Mouse (Mus musculus) kidney, adult 18-20 months (tissue): Measurements from ENCODE around the gene Npy4r.

Experiments used
- DNase-seq: peaks from one replicate; pipeline ENCODE4 v3.0.0; 2021

Gene Npy4r

DNA sequence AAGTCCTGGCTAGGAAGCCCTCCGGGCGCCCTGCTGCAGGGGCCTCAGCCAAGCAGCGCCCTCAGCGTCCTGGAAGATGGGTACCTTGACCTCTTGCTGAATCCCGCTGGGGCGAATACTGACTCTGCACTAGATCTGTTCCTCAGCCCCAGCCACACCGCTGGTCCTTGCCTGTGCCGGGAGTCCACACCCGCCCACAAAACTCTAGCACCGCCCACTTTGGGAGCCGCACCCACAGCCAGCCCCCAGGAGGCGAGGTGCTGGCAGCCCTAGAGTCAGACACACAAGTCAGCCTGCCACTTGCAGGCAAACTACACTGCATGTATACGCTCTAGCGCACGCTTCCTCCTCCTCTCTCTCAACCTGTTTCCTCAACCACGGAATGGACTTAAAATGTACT lies at the start of gene Npy4r:
Gene Npy4r, minus strand, starts transcription at position 148 of the 400 bp plus-strand sequence.
- DNase-seq: peak; percentile 61

DNA sequence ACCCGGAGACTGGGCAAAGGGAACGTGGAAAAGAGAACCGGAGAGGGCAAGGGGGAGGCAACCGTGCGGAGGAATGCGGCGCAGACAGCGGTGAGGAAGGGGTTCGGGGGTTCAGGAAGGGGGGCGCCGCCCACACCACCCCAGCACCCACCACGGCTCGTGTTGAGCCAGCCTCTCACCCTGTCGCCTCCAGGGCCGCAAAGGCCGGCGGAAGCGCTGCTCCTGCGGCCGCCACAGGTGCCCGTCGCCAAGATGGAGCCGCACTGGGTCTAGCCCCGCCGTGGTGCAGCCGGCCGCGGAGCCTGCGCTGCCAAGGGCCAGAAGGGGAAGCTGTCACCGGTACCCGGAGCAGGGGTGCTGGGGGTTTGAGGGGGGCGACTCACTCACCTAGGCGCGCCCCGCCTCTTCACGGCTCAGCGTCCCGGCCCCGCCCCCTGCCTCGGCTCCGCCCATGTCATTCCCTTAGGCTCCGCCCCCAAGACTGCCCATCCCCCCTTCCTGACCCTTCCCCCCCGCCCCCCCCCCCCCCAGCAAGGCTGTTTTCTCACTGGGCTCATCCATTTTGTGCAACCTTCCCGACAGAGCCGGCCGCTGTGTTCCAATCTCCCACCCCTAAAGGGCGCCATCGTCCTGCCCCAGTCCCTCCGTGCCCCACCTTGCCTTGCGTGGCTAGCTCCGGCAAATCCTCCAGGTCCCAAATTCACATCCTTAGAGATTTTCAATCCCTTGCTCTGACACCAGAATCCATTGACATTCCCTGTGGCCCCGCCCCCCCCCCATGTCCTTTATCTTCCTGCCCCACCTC lies 49.1 kb upstream of the Npy4r start, which contains the start of gene Gprin2:
Gene Gprin2, minus strand, starts transcription at position 423 of the 805 bp plus-strand sequence.
- peak; percentile 24 for DNase-seq

DNA sequence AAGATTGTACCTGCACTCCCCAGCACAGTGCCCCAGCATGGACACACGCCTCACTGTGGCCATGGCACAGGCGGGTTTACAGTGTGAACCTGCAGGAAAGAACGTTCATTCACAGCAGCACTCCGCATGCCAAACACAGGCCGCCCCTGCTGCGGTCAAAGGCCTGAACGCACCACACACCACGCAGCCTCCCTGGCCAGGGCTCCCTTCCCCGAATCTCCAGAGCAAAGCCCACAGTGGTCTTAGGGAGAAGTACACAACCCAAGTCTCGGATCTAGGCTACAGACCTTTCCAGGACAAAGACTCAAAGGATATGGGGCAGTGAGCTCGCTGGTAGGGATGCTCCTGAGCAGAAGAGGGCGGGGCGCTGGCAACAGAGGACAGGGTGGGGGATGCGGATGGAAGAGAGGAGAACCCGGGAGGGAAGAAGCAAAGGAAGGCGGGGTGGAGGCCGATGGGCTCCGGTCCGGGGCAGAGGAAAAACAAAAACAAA lies 48.5 kb upstream of the Npy4r start:
- DNase-seq: no peak

DNA sequence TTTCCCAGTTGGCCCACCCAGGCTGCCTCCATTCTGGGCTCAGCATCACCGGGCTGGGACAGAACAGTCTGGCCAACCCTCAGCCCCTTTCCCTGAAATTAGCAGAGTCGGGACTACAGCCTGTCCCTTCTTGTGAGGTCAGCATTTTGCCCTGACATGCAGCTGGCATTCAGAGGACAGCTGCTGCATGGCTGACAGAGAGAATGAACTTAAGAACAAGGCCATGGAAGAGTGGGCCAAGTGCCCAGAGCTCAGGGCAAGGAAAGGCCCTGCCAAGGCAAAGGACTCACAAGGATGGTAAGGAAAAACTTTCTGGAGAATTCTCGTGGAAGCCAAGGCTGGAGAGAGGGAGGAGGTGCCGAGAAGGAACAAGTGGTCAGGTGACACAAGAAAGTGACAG lies 44.4 kb upstream of the Npy4r start:
- peak; percentile 16 for DNase-seq

DNA sequence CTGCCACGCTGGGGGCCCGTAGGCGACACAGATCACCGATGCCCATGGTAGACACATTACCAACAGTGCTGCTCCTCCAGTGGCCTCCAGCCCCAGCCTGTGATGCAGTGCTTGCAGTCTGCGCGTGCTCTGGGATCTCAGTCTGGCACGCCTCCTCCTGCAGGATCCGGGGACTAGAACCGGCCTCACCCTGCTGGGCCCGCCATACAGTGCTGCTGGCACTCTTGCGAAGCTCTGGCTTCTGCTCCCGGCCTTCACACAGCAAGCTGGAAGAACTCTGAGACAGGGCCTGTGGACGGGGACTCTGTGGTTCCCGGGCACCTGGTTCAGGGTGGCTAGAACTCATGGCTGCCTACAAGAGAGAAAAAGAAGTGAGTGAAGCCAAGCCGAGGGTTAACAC lies 43.2 kb upstream of the Npy4r start:
- no peak for DNase-seq

DNA sequence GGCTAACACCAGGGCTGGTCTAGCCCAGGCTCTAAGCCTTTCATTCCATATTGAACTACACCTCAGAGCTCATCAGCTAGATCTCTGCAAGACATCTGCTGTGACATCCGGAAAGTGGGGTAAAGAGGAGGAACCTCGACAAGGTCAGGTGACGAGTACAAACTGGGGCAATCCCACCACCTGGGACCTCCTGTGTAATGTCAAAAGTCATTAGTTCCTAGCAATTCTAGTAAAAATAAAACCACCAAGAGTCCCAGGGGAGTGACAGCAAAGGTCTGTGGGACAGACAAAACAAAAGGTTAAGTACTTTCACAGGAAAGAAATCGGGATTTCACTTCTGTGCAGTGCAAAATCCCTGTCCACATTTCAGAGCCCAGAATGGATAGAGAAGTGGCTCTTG lies 41.6 kb upstream of the Npy4r start:
- DNase-seq: no peak

DNA sequence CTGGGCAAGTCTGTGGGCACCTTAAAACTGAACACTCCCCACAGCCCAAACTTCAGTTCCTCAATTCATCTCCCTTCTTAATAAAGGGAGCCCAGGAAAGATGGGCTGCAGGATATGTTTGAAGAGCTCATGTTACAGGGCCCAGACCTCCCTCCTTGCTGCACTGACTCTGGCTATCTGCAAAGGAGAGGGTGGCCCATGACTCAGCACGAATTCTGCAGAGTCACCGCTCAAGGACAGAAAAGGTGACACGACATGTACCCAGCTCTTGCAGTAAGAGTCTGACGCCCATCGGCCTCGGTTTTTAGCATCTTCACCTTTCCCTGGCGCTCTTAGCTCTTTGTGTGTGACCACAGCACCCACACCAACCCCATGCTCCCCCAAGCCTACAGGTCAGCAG lies 38.1 kb upstream of the Npy4r start:
- DNase-seq: no peak

DNA sequence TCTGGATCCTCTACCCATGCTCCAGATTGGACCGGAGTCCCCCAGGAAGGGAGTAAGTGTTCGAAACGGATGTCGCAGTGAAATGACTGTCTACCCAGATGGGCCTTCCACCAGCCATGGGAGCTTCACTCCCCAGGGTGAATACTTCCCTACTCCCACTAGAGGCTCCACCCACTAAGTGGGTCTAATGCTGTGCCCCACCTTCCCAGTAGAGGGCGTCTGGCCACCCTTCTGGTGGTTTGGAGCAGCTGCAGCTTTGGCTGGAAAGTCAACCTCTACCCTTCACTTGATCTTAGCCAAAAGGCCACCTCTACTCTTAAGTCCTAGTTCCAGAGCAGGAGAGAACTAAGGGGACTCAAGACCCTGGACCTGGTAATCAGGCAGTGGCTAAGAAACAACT lies 36.3 kb upstream of the Npy4r start:
- peak; percentile 70 for DNase-seq

DNA sequence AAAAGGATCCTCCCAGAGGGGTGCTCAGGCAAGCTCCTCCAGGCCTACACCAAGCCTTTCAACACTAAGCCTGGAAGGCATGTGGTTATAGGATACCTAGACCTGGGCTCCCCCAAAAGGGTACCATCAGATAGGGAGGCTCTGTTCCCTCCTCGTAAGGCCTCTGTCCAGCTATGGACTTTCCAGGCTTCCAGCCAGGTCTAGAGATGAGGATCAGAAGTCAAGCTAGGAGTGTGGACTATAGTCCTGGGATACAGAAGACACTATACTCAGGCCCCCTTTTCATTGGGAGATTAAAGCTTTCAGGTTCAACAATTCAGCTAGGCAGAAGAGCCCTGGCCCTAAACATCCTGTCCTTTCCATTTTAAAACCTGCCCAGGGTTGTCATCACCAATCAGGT lies 30.8 kb upstream of the Npy4r start:
- no peak for DNase-seq

DNA sequence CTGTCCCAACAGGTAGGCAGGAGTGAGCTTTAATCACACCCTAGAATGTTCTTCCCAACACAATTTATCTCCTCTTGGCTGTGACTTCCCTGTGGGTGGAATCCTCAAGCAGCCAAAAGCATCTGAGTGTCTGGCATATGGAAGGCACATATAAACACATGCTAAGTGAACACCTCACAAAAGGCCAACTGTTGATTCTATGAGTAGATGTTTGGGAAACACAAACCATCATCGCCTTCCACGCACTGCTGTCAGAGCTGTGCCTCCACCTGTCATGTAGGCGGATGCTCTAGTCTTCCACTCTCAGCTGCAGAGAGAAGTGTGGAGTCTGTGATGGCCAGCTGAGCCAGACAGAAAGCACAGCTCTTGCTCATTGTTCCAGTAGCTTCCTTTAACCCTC lies 27.1 kb upstream of the Npy4r start:
- DNase-seq: no peak

DNA sequence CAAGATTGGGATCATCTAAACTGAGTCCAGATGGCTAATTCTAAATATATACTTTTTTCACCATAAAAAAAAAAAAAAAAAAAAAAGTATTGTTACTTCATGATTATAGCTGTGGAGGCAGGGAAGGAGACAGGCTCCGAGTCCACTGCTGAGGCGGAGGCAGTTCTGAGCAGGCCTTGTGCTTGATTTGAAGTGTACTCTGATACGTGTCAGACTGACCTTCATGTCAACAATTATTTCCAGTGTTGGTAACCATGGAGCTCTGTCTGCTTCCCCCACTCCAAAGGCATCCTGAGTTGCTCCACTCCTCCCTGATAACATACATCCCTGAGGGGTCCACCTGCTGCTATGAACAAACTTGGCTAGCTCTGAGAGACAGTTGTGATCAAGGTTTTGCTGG lies 18.8 kb upstream of the Npy4r start:
- DNase-seq: no peak

DNA sequence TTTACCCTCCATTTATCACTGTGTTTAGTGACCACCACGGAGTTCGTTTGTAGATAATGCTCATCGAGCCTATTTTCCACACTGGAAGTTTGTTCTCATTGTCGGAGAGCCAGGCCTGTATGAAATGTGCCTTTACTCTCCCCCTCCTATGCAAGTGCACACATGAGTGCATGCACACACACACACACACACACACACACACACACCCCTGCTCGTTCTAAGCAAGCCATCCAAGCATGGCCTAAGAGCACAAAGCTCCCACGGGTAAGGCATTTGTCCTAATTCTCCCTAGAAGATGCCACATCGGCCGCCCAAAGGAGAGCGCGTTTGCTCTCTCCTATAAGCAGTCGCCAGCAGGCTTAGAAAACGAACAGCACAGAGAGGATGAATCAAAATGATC lies 3.5 kb upstream of the Npy4r start:
- no peak for DNase-seq

DNA sequence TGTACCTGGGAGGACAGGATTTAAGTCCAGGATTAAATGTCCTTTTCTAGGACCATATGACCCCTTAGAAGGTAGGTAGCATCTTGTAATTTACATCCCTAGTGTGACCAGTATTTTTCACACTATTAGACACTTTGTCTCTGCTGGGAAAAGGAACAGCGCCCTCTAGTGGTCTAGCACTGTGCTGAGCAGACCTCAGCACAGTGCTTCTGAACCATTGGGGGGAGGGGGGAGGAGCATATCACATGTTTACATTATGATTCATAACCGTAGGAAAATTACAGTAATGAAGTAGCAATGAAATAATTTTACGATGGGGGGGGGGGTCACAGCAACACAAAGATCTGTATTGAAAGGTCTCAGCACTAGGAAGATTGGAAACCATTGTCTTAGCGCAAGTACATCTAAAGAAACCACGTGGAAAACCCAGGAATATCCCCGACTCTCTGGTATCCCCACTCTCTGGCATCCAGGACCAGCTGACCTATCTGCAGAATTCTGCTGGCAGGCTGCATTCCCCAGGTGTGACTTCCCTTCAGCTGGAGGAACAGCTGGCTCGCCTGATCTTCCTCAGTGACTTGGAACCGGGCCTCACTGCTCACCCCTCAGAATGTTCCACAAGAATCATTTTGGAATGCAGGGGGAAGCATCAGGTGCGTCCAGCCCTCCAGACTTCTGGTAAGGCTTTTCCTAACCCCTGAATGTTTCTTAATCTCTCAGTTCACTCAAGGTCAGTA lies 2.5 kb upstream of the Npy4r start:
- DNase-seq: peak; percentile 20

DNA sequence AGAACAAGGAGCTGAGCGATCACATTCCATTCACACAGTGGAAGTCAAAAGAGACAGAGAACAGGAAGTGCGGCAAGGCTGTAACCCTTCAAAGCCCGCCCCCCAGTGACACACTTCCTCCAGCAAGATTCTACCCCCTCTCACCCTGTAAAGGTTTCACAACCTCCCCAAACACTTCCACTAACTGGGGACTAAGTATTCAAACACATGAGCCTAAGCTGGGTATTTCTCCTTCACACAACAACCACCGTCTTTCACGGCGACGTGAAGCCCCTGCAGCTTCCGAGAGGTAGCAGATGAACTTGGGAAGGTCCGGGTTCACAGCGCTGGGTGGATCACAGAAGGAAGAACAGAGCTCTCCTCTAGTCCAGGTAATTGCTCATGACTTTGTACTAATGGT lies 9.4 kb downstream of the Npy4r start:
- DNase-seq: no peak

DNA sequence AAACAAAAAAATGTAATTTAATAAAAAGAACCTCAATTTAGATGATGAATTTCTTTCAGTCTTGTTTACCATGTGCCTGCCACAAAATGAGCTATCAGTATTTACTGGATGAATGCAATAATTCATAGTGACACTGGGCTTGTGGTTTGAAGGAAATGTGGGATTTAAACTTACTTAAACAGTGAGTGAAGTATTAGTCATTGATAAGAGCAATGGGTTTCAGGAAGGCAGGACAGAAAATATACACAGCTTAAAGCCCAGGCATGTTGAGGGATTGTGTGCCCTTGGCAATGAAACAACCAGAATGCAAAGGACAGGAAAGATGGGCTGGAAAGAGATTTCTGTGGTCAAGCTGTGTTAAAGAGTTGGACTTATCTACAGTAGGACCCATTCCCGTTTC lies 10.0 kb downstream of the Npy4r start:
- DNase-seq: no peak

DNA sequence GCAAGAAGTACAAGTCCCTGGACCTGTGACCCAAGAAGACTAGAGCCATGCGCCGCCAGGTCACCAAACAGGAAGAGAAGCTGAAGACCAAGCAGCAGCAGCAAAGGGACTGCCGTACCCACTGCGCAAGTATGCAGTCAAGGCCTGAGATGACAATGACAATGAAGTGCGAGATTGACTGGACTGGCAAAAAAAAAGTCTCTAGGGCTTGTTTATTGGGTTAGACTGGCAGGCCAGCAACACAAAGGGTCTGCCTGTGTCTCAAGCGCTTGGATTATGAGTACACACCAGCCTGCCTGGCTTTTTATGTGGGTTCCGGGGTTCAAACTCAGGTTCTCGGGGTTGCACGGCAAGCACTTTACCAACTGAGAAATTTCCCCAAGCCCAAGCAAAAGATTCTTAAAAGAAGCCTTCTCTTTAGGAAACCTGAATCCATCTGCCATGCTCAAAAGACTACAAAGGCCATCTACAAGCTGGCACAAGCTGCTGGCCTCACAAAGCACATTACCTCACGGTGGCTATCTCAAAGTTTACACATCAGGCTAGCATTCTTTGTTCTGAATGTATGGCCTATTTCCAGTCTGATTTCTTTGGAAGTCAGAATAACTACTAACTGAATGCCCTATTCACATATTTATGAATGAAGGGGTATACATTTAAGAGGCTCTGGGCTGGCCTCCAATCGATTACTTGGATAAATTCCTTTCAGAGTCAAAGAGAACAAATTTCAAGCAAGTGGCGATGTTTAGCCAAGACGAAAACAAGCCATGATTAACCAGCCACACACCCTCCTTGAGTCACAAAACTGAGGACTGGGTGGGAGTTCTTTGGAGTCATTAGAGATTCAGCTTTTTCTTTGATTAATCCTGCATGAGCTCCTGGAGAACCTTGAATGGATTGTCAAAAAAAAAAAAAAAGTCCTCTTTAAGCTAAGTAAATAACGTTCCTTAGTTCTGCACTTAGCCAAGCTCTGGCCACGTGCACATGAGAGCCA lies 12.3 kb downstream of the Npy4r start:
- DNase-seq: no peak

DNA sequence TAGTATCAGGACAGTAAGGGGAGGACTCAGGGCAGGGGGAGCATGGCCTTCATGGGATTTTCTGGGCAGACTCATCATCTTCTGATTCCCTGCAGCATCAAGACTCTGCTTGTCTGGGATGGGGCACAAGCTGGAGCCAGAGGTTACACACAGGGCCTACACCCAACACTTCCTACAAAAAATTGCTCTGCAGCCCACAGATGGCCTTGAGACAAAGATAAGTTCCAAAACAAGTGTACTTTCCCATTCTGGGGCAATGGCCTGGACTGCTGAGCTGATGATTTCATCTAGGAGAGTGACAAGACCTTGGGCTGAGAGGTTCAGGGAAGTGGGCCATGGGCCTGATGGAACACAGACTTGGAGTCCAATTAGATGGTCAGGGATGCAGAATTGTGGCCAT lies 16.9 kb downstream of the Npy4r start:
- no peak for DNase-seq

DNA sequence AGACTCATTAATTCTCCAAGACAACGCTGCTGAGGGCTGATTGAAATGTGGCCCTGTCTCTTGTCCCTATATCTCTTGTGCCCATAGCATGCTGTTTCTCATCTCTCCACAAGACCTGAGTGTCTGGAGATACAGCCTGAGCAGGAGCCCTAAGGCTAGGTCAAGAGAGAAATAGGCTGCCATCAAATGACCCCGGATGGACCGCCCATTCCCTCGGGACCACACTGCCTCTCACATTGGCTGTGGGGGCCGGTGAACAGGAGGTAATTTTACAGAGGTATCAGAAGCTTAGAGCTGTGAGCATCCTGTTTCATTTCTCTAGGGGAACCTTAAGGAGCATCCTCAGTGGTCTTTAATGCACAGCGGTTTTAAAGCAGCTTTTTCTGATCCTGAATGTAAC lies 21.1 kb downstream of the Npy4r start:
- no peak for DNase-seq

DNA sequence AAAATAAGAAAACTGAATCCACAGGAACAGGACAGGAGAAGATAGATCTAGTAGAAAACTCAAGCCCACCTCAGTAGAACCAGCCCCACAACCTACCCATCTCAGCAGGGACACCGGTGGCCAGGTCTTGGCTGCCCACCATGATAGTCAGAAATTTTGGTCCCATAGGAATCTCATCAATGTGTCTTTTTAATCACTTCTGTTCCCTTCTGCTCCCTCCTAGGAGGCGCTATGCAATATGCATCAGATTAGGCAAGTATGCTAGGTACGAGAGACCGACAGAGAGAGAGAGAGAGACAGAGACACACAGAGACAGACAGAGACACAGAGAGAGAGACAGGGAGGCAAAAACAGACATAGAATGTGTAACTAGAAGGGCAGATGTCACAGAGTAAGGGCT lies 30.6 kb downstream of the Npy4r start:
- no peak for DNase-seq

DNA sequence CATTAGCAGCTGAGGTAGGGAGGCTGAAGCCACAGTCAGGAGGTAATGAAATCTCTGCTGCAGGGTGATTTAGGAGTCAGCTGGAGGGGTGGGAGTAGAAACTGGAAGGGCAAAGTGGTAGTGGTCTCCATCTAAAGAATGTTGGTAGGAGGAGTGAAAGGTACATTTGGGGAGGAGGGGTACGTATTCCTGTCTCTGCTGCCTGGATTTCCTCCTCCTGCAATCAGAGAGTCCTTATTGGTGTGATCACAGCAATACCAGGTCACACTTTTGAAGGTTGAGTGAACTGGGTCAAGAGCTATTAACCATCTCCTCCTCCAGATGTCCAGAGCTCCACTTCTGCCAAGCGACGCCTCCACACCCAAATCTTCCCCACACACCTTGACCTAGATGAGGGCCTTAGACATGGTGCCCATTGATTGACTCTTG lies 31.4 kb downstream of the Npy4r start:
- DNase-seq: no peak

DNA sequence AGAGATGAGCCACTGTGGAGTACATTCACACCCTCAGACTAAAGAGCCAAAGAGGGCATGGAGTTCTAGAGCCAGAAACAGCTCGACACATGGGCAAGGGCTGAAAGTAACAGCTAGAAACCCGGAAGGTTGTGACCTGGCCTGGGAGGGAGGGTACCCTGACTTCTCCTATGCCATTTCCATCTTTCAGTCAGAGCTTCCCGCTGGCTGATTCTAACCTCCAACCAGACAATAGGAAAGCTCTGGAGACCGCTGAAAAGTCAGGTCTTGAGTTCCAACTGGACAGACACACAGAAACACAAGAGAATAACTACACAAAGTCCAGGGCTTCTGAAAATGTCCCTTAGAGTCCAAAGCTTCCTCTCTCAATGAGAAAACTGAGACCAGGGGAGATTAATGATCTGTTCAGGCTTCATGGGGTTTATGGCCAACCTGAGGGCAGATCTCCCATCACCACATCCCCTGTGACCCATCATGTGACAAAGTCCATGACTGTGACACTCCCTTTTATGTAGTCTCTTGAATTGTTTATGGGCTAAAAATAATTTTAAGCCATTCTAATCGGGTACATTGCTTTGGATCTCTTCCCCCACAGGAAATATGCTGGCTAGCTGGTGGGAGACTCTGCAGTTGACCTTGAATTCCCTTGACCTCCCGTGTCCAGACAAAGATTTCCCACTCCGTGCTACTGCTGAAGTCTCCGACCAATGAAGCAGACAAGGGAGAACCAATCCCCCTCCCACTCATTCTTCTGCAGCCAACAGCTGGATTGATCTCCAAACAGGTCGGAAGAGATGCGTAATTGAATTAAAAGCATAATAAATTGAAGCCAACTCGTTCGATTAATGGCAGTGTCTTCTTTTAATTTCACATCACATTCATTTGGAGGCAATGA lies 32.0 kb downstream of the Npy4r start:
- no peak for DNase-seq
